9 mouse cellular contexts compared by ENCODE assay signal in genomic region chr3:21563454-21563853, GRCm38 (mm10).
DNase-seq lines count a peak whose midpoint lies in the region; ATAC-seq lines count a peak whose summit lies in the region.
"Had no signal": no experiment of that assay in that cellular context is flagged by ENCODE, and none has a peak within 500 bp of the region (broad histone marks: within the 10 kb centered on the region; RNA-seq: fewer than 3 reads in every experiment).

No protein-coding gene starts in this region.

- no peaks in the 10 kb centered on the region for H3K9me3 ChIP-seq in lung, embryonic 15.5 days
- H3K9me3 ChIP-seq: neural tube, embryonic 12.5 days had no signal

- no peak overlapping the region for H3K4me3 ChIP-seq in lung, embryonic 15.5 days
- H3K4me3 ChIP-seq: neural tube, embryonic 12.5 days had no signal

- 44% methylated on average over 3 of the region's 3 CpGs for WGBS in lung, embryonic 15.5 days

- ATAC-seq in lung, embryonic 15.5 days (ENCODE audit: borderline replicate concordance, extremely low read depth, low FRiP score, low TSS enrichment), result 0 out of 2 replicates have a peak, but pooled peaks have one; percentile 21

- H3K4me1 ChIP-seq in lung, embryonic 15.5 days, result peaks cover 25% of the 10 kb centered on the region

- H3K27ac ChIP-seq in lung, embryonic 15.5 days, result peak overlapping the region; percentile 87; the same call in 1 of the 2 replicates
- H3K27ac ChIP-seq: neural tube, embryonic 12.5 days had no signal

- no peaks in the 10 kb centered on the region for H3K36me3 ChIP-seq in lung, embryonic 15.5 days
- H3K36me3 ChIP-seq: neural tube, embryonic 12.5 days had no signal

- H3K9ac ChIP-seq in lung, embryonic 15.5 days, result no peak overlapping the region
- H3K9ac ChIP-seq: neural tube, embryonic 12.5 days had no signal

- peak; percentile 8 for DNase-seq in gastrocnemius, postnatal 25 days
- no peak for DNase-seq in gastrocnemius, postnatal 10 days
- peak; percentile 28 for DNase-seq in CD4-positive, CD25-positive, alpha-beta regulatory T cell, adult 2 months (ENCODE audit: low read depth, low spot score)
- peak; percentile 60 for DNase-seq in fibroblast of lung, adult 2 months (ENCODE audit: low read depth)
- DNase-seq in right cerebral cortex, postnatal 10 days (ENCODE audit: low spot score in 2 of 2), result no peak
- no peak for DNase-seq in cerebellum, postnatal 4 days (ENCODE audit: low spot score in 2 of 2)
- no peak for DNase-seq in frontal cortex, postnatal 25 days (ENCODE audit: low spot score in 2 of 2)

- no peak overlapping the region for H3K4me2 ChIP-seq in lung, embryonic 15.5 days
- H3K4me2 ChIP-seq: neural tube, embryonic 12.5 days had no signal

- H3K27me3 ChIP-seq in lung, embryonic 15.5 days, result no peaks in the 10 kb centered on the region
- H3K27me3 ChIP-seq: neural tube, embryonic 12.5 days had no signal

Comparison
In these comparisons a context has a peak if more than half of its experiments do, and no peak if none do; other contexts are left out.
1. DNase-seq: peak in gastrocnemius, postnatal 25 days (single experiment), CD4-positive, CD25-positive, alpha-beta regulatory T cell, adult 2 months (single experiment) and fibroblast of lung, adult 2 months (single experiment); none in gastrocnemius, postnatal 10 days (single experiment), right cerebral cortex, postnatal 10 days (0 of 2), cerebellum, postnatal 4 days (0 of 2) and frontal cortex, postnatal 25 days (0 of 2).